Mouse (Mus musculus) forebrain, embryonic 14.5 days (tissue): ENCODE data around the gene Creg1. TPM values are rescaled to one million over a fixed set of nuclear protein-coding genes. Genes with fewer than 3 reads are reported as not detected.

Experiments used
- polyA plus RNA-seq: library from polyadenylated mRNA; unstranded; fragments of >200 nt; fragmentation: Nextera tagmentation; extraction: Ambion mirVana; gene quantifications from 2 replicates; pipeline ENCODE4 v1.2.1, GENCODE M21; 2014

The Creg1 gene
- polyA plus RNA-seq, 1 experiment from 2014 or later, result 28.8 TPM

Other genes starting within 250 kb of the Creg1 start
- 159 and 160 TPM in 2 replicates for gene Mpzl1, start 129.2 kb upstream of the Creg1 start, polyA plus RNA-seq
- 3.3 and 4.4 TPM in 2 replicates for gene Rcsd1, start 54.0 kb upstream of the Creg1 start, polyA plus RNA-seq
- 0.97 and 1.6 TPM in 2 replicates for gene Cd247, start 24.9 kb downstream of the Creg1 start, polyA plus RNA-seq
- gene Pou2f1, start 238.9 kb downstream of the Creg1 start, polyA plus RNA-seq, result 14.8 and 22.8 TPM in 2 replicates